Mouse (Mus musculus) neural tube, embryonic 11.5 days (tissue): ENCODE results near the gene Clstn1. TPM values are rescaled to one million over a fixed set of nuclear protein-coding genes. Genes with fewer than 3 reads are reported as not detected.
"Not testable (repeated sequence)": the region's sequence is repeated elsewhere in the genome, so short reads cannot be mapped to it uniquely, and the experiment has no call there.

ENCODE experiments used
- ATAC-seq: fragments of 200-750 bp; cut with Nextera tagmentation; 2 replicates; pipeline ENCODE4 v1.8.0; 2017; ENCODE audit warnings: moderate number of reproducible peaks, mild to moderate bottlenecking, moderate TSS enrichment, moderate library complexity; ENCODE audit not compliant: insufficient read depth, low FRiP score, low TSS enrichment
- DNase-seq: peaks from one replicate; pipeline ENCODE4 v3.0.0-alpha.2; 2015; ENCODE audit warnings: low spot score
- H3K27ac ChIP-seq: fragments of 300-500 bp; sonication (generic); 2 replicates; pipeline ENCODE4 v1.5.1; 2014; ENCODE audit warnings: low read depth, mild to moderate bottlenecking, low read length
- H3K27me3 ChIP-seq: fragments of 300-500 bp; sonication (generic); 2 replicates; pipeline ENCODE4 v1.6.1; 2014; ENCODE audit warnings: mild to moderate bottlenecking, low read length, mixed read lengths; ENCODE audit not compliant: control insufficient read depth, insufficient read depth
- H3K36me3 ChIP-seq: fragments of 300-500 bp; sonication (generic); 2 replicates; pipeline ENCODE4 v1.6.1; 2014; ENCODE audit warnings: mild to moderate bottlenecking, low read length, moderate library complexity, mixed read lengths; ENCODE audit not compliant: control insufficient read depth, insufficient read depth
- H3K4me1 ChIP-seq: fragments of 300-500 bp; sonication (generic); 2 replicates; pipeline ENCODE4 v1.6.1; 2014; ENCODE audit warnings: low read length, mixed read lengths; ENCODE audit not compliant: control insufficient read depth, insufficient read depth
- H3K4me2 ChIP-seq: fragments of 300-500 bp; sonication (generic); 2 replicates; pipeline ENCODE4 v1.6.1; 2014; ENCODE audit warnings: low read depth, mild to moderate bottlenecking, moderate library complexity
- H3K4me3 ChIP-seq: fragments of 300-500 bp; sonication (generic); 2 replicates; pipeline ENCODE4 v1.5.1; 2014; ENCODE audit warnings: low read depth, low read length
- H3K9ac ChIP-seq: fragments of 300-500 bp; sonication (generic); 2 replicates; pipeline ENCODE4 v1.6.1; 2014; ENCODE audit warnings: mild to moderate bottlenecking, low read length
- H3K9me3 ChIP-seq: fragments of 300-500 bp; sonication (generic); 2 replicates; pipeline ENCODE4 v1.6.1; 2016; ENCODE audit warnings: low read length; ENCODE audit not compliant: control insufficient read depth
- WGBS: fragments of 180-500 bp; shearing (Covaris S2); extraction: QIAGEN DNeasy Blood & Tissue Kit; methylation state at CpG from one replicate; pipeline ENCODE4 v1.1.7; 2014; 5-methylcytosine and 5-hydroxymethylcytosine counted together
- polyA plus RNA-seq: library from polyadenylated mRNA; unstranded; fragments of >200 nt; fragmentation: Nextera tagmentation; extraction: Ambion mirVana; gene quantifications from 2 replicates; pipeline ENCODE4 v1.2.1, GENCODE M21; 2014

Gene Clstn1
- polyA plus RNA-seq, 1 experiment from 2014 or later, result 59.9 TPM

GRCm38 (mm10) chr4:149609256-149610025, 23.2 kb downstream of the Clstn1 start:
- Histone ChIP-seq H3K27me3 (no peaks in the 10 kb centered on the region), H3K4me1 (peaks cover 12% of the 10 kb centered on the region; the same call in 1 of the 2 replicates), H3K27ac (no peak overlapping the region), H3K4me3 (no peak overlapping the region), H3K9me3 (no peaks in the 10 kb centered on the region), H3K9ac (no peak overlapping the region), H3K4me2 (no peak overlapping the region), H3K36me3 (no peaks in the 10 kb centered on the region)
- ATAC-seq (no peak), DNase-seq (no peak)
- 79% methylated on average over 8 of the region's 8 CpGs for WGBS

DNA sequence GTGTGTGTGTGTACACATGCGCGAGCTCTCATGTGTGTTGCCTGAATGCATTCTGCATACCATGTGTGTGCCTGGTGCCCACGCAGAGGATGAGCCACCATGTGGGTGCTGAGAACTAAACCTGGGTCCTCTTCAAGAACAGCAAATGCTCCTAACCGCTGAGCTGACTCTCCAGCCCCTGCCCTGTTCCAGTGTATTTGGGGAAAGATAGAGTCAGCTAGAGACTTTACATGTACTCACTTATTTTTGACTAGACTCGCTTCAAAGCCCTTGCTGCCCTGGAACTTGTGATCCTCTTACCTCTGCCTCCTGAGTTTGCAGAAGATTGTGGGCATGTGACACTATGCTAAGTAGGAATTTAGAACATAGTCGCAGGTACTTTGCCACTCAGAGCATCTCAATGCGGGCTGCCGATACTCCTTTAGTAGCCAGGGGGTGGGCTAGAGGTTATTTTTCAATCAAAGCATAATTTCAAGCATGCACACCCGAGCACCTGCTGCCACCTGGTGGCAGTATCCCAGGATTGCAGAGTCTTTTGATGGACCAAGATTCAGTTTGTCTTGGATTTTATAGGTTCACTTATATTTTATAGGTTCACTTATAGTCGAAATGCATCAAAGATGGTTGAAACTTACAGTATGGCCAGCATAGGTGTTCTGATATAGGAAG, 25.2 kb downstream of the Clstn1 start:
- ATAC-seq (no peak), DNase-seq (peak; percentile 70)
- no peaks in the 10 kb centered on the region for H3K9me3 ChIP-seq
- peaks cover 2% of the 10 kb centered on the region; the same call in 1 of the 2 replicates for H3K36me3 ChIP-seq
- WGBS, result 54% methylated on average over 10 of the region's 10 CpGs
- H3K27me3 ChIP-seq, result no peaks in the 10 kb centered on the region
- no peak overlapping the region for H3K4me3 ChIP-seq
- no peak overlapping the region for H3K4me2 ChIP-seq
- peaks cover 11% of the 10 kb centered on the region; the same call in 1 of the 2 replicates for H3K4me1 ChIP-seq
- H3K27ac ChIP-seq, result no peak overlapping the region
- H3K9ac ChIP-seq, result no peak overlapping the region

GRCm38 (mm10) chr4:149613497-149613896, 27.2 kb downstream of the Clstn1 start:
- DNase-seq, H3K9ac ChIP-seq, H3K4me1 ChIP-seq, H3K4me2 ChIP-seq, H3K36me3 ChIP-seq, H3K9me3 ChIP-seq, H3K27ac ChIP-seq, H3K4me3 ChIP-seq, H3K27me3 ChIP-seq: not testable (repeated sequence)
- peak; percentile 61; the same call in 1 of the 2 replicates for ATAC-seq
- 79% methylated on average over 6 of the region's 6 CpGs for WGBS

DNA sequence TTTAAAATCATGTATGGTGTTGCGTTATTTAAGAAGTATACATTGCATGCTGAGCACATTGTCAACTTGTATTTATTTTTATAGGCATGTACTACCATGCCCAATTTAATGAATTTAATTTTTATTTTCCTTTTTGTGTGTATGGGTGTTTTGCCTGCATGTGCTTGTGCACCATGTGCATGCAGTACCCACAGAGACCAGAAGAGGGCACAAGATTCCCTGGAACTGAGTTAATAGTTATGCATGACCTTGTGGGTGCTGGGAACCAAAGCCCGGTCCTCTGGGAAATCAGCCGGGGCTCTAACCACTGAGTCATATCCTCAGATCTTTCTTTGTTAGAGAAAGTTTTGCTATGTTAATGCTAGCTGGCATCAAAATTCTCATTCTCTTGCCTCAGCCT, 28.6 kb downstream of the Clstn1 start:
- WGBS, result 98% methylated on average over 3 of the region's 3 CpGs
- no peak overlapping the region for H3K4me3 ChIP-seq
- no peaks in the 10 kb centered on the region for H3K4me1 ChIP-seq
- H3K4me2 ChIP-seq, result no peak overlapping the region
- no peak overlapping the region for H3K9ac ChIP-seq
- no peaks in the 10 kb centered on the region for H3K27me3 ChIP-seq
- no peak overlapping the region for H3K27ac ChIP-seq
- H3K9me3 ChIP-seq, result no peaks in the 10 kb centered on the region
- peaks cover 2% of the 10 kb centered on the region; the same call in 1 of the 2 replicates for H3K36me3 ChIP-seq
- no peak for DNase-seq
- ATAC-seq, result no peak

DNA sequence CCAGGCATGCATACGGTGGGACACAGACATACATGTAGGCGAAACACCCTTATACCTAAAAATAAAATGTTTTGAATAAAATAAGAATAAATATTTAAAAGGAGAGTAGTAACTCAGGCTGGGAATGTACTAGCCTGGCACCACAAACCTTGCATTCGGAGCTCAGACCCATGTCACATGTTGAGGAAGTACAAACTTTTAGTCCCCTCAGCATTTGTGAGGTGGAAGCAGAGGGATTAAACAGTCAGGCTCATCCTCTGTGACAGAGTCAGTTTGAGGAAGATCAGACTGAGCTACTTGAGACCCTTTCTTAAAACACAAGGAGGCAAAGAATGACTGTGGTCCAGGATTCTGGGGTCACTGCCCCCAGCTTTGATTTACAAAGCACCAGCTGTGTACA, 30.7 kb downstream of the Clstn1 start:
- not testable (repeated sequence) for H3K27ac ChIP-seq, H3K4me1 ChIP-seq, ATAC-seq, DNase-seq, H3K9ac ChIP-seq, H3K9me3 ChIP-seq, H3K4me2 ChIP-seq, H3K36me3 ChIP-seq, H3K27me3 ChIP-seq, H3K4me3 ChIP-seq
- 92% methylated on average over 3 of the region's 3 CpGs for WGBS

DNA sequence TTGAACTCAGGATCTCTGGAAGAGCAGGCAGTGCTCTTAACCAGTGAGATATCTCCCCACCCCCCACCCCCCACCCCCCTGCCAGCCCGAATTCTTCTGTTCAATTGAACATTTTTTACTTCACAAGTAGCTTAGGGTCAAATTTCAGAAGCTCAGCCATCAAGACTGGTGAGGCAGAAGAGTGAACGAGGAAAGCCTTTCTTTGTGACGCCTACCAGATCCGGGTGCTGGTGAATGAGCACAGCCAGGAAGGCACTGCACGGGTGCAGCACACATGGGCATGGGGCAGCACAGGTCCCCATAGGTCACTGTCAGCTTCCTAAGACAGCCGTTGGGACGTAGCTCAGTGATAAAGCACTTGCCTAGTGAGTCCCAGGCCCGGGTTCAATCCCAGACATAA, 33.7 kb downstream of the Clstn1 start:
- H3K4me3 ChIP-seq, result no peak overlapping the region
- H3K36me3 ChIP-seq, result peaks cover under 1% of the 10 kb centered on the region; the same call in 1 of the 2 replicates
- 36% methylated on average over 8 of the region's 8 CpGs for WGBS
- no peaks in the 10 kb centered on the region for H3K9me3 ChIP-seq
- no peaks in the 10 kb centered on the region for H3K27me3 ChIP-seq
- no peak overlapping the region for H3K4me2 ChIP-seq
- DNase-seq (no peak), ATAC-seq (no peak)
- no peak overlapping the region for H3K9ac ChIP-seq
- H3K4me1 ChIP-seq, result peaks cover 4% of the 10 kb centered on the region; the same call in 1 of the 2 replicates
- no peak overlapping the region for H3K27ac ChIP-seq

DNA sequence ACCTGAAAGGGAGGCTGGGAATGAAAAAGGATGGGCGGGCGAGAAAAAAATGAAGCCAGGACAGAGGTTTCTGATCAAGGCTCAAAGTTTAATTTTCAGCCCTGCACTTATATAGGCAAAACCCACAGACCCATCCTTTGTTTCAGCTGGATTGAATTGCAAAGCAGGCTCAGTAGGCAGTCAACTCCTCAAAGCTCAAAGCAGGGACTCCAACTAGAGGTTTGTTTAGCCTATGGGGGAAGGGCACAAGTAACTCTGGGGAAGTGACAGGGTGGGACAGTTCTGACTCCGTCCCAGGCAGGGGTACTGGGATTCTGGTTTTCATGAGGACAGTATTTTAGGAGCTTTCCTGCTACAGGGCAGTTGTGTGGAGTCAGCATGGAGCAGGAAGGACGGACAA, 35.0 kb downstream of the Clstn1 start:
- no peak overlapping the region for H3K27ac ChIP-seq
- H3K4me1 ChIP-seq, result peaks cover 4% of the 10 kb centered on the region; the same call in 1 of the 2 replicates
- no peak overlapping the region for H3K9ac ChIP-seq
- no peak overlapping the region for H3K4me3 ChIP-seq
- H3K36me3 ChIP-seq, result no peaks in the 10 kb centered on the region
- DNase-seq (no peak), ATAC-seq (no peak)
- no peak overlapping the region for H3K4me2 ChIP-seq
- no peaks in the 10 kb centered on the region for H3K9me3 ChIP-seq
- H3K27me3 ChIP-seq, result no peaks in the 10 kb centered on the region
- WGBS, result 64% methylated on average over 4 of the region's 4 CpGs

- ATAC-seq (no peak), DNase-seq (no peak)
- no peak overlapping the region for H3K9ac ChIP-seq
- no peak overlapping the region for H3K27ac ChIP-seq
- H3K4me3 ChIP-seq, result no peak overlapping the region
- H3K27me3 ChIP-seq, result no peaks in the 10 kb centered on the region
- no peak overlapping the region for H3K4me2 ChIP-seq
- WGBS, result 90% methylated on average over 5 of the region's 5 CpGs
- peaks cover 4% of the 10 kb centered on the region; the same call in 1 of the 2 replicates for H3K4me1 ChIP-seq
- H3K36me3 ChIP-seq, result no peaks in the 10 kb centered on the region
- H3K9me3 ChIP-seq, result no peaks in the 10 kb centered on the region
These were observed 37.4 kb downstream of the Clstn1 start for GRCm38 (mm10) chr4:149623711-149624110.

DNA sequence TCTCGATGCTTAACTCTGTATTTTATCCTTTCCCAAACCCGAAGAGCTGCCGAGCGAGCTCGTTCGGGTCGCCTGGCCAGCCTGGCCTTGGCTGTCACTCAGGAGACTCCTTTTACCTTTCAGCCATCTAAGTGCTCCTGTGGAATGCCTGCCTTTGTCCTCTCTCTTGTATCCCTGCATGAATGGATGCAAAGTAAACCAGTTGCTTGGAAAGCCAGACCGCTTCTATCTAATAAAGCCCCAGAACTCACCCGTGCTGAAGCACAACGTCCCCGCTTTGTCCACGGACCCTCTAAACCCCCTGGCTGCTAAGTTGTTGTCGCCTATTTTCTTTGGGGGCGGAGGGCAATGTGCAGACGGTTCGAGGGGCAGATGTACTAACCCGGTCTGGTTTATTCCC, 40.5 kb downstream of the Clstn1 start:
- DNase-seq, result no peak
- Histone ChIP-seq H3K27ac (no peak overlapping the region), H3K9me3 (no peaks in the 10 kb centered on the region), H3K36me3 (peaks cover 2% of the 10 kb centered on the region; the same call in 1 of the 2 replicates), H3K9ac (no peak overlapping the region), H3K27me3 (no peaks in the 10 kb centered on the region), H3K4me1 (no peaks in the 10 kb centered on the region), H3K4me2 (no peak overlapping the region), H3K4me3 (no peak overlapping the region)
- WGBS, result 67% methylated on average over 17 of the region's 17 CpGs
- ATAC-seq, result no peak
